Mouse (Mus musculus) telencephalon, adult 2 months (tissue): ENCODE measurements around the gene Hs6st3.

Experiments used
- DNase-seq: peaks from one replicate; pipeline ENCODE4 v3.0.0-alpha.2; 2011; ENCODE audit warnings: low read depth, low spot score

The Hs6st3 gene

GRCm38 (mm10) chr14:119789457-119789856, 651.3 kb downstream of the Hs6st3 start:
- no peak for DNase-seq

- no peak for DNase-seq
Measured at GRCm38 (mm10) chr14:119797172-119797850, 659.2 kb downstream of the Hs6st3 start.

- DNase-seq = peak; percentile 88
Measured at GRCm38 (mm10) chr14:119798561-119798960, 660.4 kb downstream of the Hs6st3 start.

GRCm38 (mm10) chr14:119800856-119801255, 662.7 kb downstream of the Hs6st3 start:
- DNase-seq = no peak

- no peak for DNase-seq
Measured at GRCm38 (mm10) chr14:119813898-119814297, 675.8 kb downstream of the Hs6st3 start.

- no peak for DNase-seq
Measured at GRCm38 (mm10) chr14:119815616-119816015, 677.5 kb downstream of the Hs6st3 start.

GRCm38 (mm10) chr14:119820562-119820961, 682.4 kb downstream of the Hs6st3 start:
- no peak for DNase-seq

GRCm38 (mm10) chr14:119831165-119832011, 693.2 kb downstream of the Hs6st3 start:
- no peak for DNase-seq

GRCm38 (mm10) chr14:119832012-119832325, 693.8 kb downstream of the Hs6st3 start:
- DNase-seq = no peak

GRCm38 (mm10) chr14:119832940-119833339, 694.8 kb downstream of the Hs6st3 start:
- no peak for DNase-seq

- DNase-seq = no peak
Measured at GRCm38 (mm10) chr14:119834008-119834700, 696.0 kb downstream of the Hs6st3 start.

GRCm38 (mm10) chr14:119836051-119836450, 697.9 kb downstream of the Hs6st3 start:
- no peak for DNase-seq

GRCm38 (mm10) chr14:119847540-119847939, 709.4 kb downstream of the Hs6st3 start:
- DNase-seq = no peak

GRCm38 (mm10) chr14:119848759-119849298, 710.7 kb downstream of the Hs6st3 start:
- DNase-seq = no peak

GRCm38 (mm10) chr14:119849338-119849737, 711.2 kb downstream of the Hs6st3 start:
- no peak for DNase-seq

GRCm38 (mm10) chr14:119852139-119852538, 714.0 kb downstream of the Hs6st3 start:
- DNase-seq = peak; percentile 45

- DNase-seq = peak; percentile 79
Measured at GRCm38 (mm10) chr14:119857338-119858291, 719.5 kb downstream of the Hs6st3 start.

GRCm38 (mm10) chr14:119873617-119874016, 735.5 kb downstream of the Hs6st3 start:
- no peak for DNase-seq

- DNase-seq = no peak
Measured at GRCm38 (mm10) chr14:119892922-119893321, 754.8 kb downstream of the Hs6st3 start.

- no peak for DNase-seq
Measured at GRCm38 (mm10) chr14:119895097-119895496, 757.0 kb downstream of the Hs6st3 start.
